Mouse (Mus musculus) C2C12 (cell line): ENCODE measurements around the gene Usp33.

Experiments used
- CEBPB ChIP-seq: IDR thresholded peaks from one replicate; pipeline ENCODE4 v1.6.1; 2011; ENCODE audit warnings: low read depth, mild to moderate bottlenecking, control low read depth, moderate library complexity
- CTCF ChIP-seq: IDR thresholded peaks from one replicate; pipeline ENCODE4 v1.5.1; 2011; ENCODE audit not compliant: control insufficient read depth, insufficient read depth, insufficient read length
- MAX ChIP-seq: IDR thresholded peaks from one replicate; pipeline ENCODE4 v1.6.1; 2011; ENCODE audit warnings: mild to moderate bottlenecking, control low read depth
- USF1 ChIP-seq: IDR thresholded peaks from one replicate; pipeline ENCODE4 v1.6.1; 2011; ENCODE audit warnings: low read depth, mild to moderate bottlenecking, control low read depth, moderate library complexity

GRCm38 (mm10) chr3:152432677-152433076, 86.4 kb downstream of the Usp33 start:
- TF ChIP-seq CTCF (no peak), MAX (no peak), USF1 (no peak), CEBPB (no peak)
